Mouse (Mus musculus) hindbrain, embryonic 11.5 days (tissue): ENCODE results near the gene Olfr1278. TPM values are rescaled to one million over a fixed set of nuclear protein-coding genes. Genes with fewer than 3 reads are reported as not detected.
"Not testable (repeated sequence)": the region's sequence is repeated elsewhere in the genome, so short reads cannot be mapped to it uniquely, and the experiment has no call there.

Source experiments
- ATAC-seq: fragments of 200-750 bp; cut with Nextera tagmentation; 2 replicates; pipeline ENCODE4 v1.8.0; 2017; ENCODE audit warnings: mild to moderate bottlenecking, moderate TSS enrichment, moderate library complexity; ENCODE audit not compliant: low FRiP score
- DNase-seq: peaks from one replicate; pipeline ENCODE4 v3.0.0-alpha.2; 2015; ENCODE audit warnings: low spot score
- H3K27ac ChIP-seq: fragments of 300-500 bp; sonication (generic); 2 replicates; pipeline ENCODE4 v1.5.1; 2014; ENCODE audit warnings: mild to moderate bottlenecking, low read depth, low read length
- H3K27me3 ChIP-seq: fragments of 300-500 bp; sonication (generic); 2 replicates; pipeline ENCODE4 v1.6.1; 2014; ENCODE audit warnings: mild to moderate bottlenecking, low read length, moderate library complexity, mixed read lengths; ENCODE audit not compliant: control insufficient read depth, insufficient read depth
- H3K36me3 ChIP-seq: fragments of 300-500 bp; sonication (generic); 2 replicates; pipeline ENCODE4 v1.6.1; 2014; ENCODE audit warnings: mild to moderate bottlenecking, low read length, moderate library complexity, mixed read lengths; ENCODE audit not compliant: control insufficient read depth, insufficient read depth
- H3K4me1 ChIP-seq: fragments of 300-500 bp; sonication (generic); replicated peaks from 2 replicates; pipeline ENCODE4 v1.6.1; 2014; ENCODE audit warnings: low read length, mixed read lengths; ENCODE audit not compliant: control insufficient read depth, insufficient read depth
- H3K4me2 ChIP-seq: fragments of 300-500 bp; sonication (generic); replicated peaks from 2 replicates; pipeline ENCODE4 v1.6.1; 2014; ENCODE audit warnings: mild to moderate bottlenecking, low read depth, low read length
- H3K4me3 ChIP-seq: fragments of 300-500 bp; sonication (generic); 2 replicates; pipeline ENCODE4 v1.5.1; 2014; ENCODE audit warnings: low read depth, low read length
- H3K9ac ChIP-seq: fragments of 300-500 bp; sonication (generic); 2 replicates; pipeline ENCODE4 v1.6.1; 2014; ENCODE audit warnings: low read depth, low read length
- H3K9me3 ChIP-seq: fragments of 300-500 bp; sonication (generic); 2 replicates; pipeline ENCODE4 v1.6.1; 2016; ENCODE audit warnings: low read length; ENCODE audit not compliant: control insufficient read depth
- WGBS: fragments of 180-500 bp; shearing (Covaris S2); extraction: QIAGEN DNeasy Blood & Tissue Kit; methylation state at CpG from one replicate; pipeline ENCODE4 v1.1.7; 2014; 5-methylcytosine and 5-hydroxymethylcytosine counted together
- polyA plus RNA-seq: library from polyadenylated mRNA; unstranded; fragments of >200 nt; fragmentation: Nextera tagmentation; extraction: Ambion mirVana; gene quantifications from 2 replicates; pipeline ENCODE4 v1.2.1, GENCODE M21; 2014

Gene Olfr1278
- not detected in 2 replicates for polyA plus RNA-seq

GRCm38 (mm10) chr2:111289836-111290235 is at the start of gene Olfr1278:
Gene Olfr1278 (plus strand): TSS chr2:111290136.
- H3K4me2 ChIP-seq, result no peak within 1 kb of the TSS
- H3K27me3 ChIP-seq, result no peaks in the 10 kb centered on the region
- DNase-seq (no peak), ATAC-seq (no peak)
- no peak within 1 kb of the TSS for H3K27ac ChIP-seq
- H3K4me1 ChIP-seq, result no peaks in the 10 kb centered on the region
- no peaks in the 10 kb centered on the region for H3K9me3 ChIP-seq
- no peak within 1 kb of the TSS for H3K9ac ChIP-seq
- H3K36me3 ChIP-seq, result no peaks in the 10 kb centered on the region
- no peak within 1 kb of the TSS for H3K4me3 ChIP-seq

- Histone ChIP-seq H3K36me3 (no peaks in the 10 kb centered on the region), H3K9me3 (no peaks in the 10 kb centered on the region), H3K4me1 (no peaks in the 10 kb centered on the region), H3K27me3 (no peaks in the 10 kb centered on the region), H3K9ac (no peak within 1 kb of the TSS), H3K4me3 (no peak within 1 kb of the TSS), H3K4me2 (no peak within 1 kb of the TSS), H3K27ac (no peak within 1 kb of the TSS)
- no peak for ATAC-seq
- no peak for DNase-seq
Observed at GRCm38 (mm10) chr2:111254216-111254615, 35.7 kb upstream of the Olfr1278 start, which contains the start of gene Olfr1276. Gene Olfr1276 (plus strand): TSS chr2:111254516.

- H3K4me3 ChIP-seq, result no peak within 1 kb of the TSS
- H3K27me3 ChIP-seq, result no peaks in the 10 kb centered on the region
- ATAC-seq (no peak), DNase-seq (no peak)
- H3K4me1 ChIP-seq, result no peaks in the 10 kb centered on the region
- no peak within 1 kb of the TSS for H3K4me2 ChIP-seq
- 84% methylated on average over 2 of the region's 2 CpGs for WGBS
- H3K9ac ChIP-seq, result no peak within 1 kb of the TSS
- H3K27ac ChIP-seq, result no peak within 1 kb of the TSS
- no peaks in the 10 kb centered on the region for H3K36me3 ChIP-seq
- H3K9me3 ChIP-seq, result no peaks in the 10 kb centered on the region
Observed at GRCm38 (mm10) chr2:111274006-111274405, 15.9 kb upstream of the Olfr1278 start, which contains the start of gene Olfr1277. Gene Olfr1277 (minus strand): TSS chr2:111274106.

GRCm38 (mm10) chr2:111298541-111298940 is 8.6 kb downstream of the Olfr1278 start:
- Histone ChIP-seq H3K4me2 (no peak overlapping the region), H3K27me3 (no peaks in the 10 kb centered on the region), H3K36me3 (no peaks in the 10 kb centered on the region), H3K9me3 (no peaks in the 10 kb centered on the region), H3K4me3 (no peak overlapping the region), H3K27ac (no peak overlapping the region), H3K4me1 (no peaks in the 10 kb centered on the region), H3K9ac (no peak overlapping the region)
- ATAC-seq, result no peak
- DNase-seq, result no peak

- H3K9ac ChIP-seq, result no peak within 1 kb of the TSS
- no peak within 1 kb of the TSS for H3K4me2 ChIP-seq
- ATAC-seq, result no peak
- no peaks in the 10 kb centered on the region for H3K36me3 ChIP-seq
- no peak for DNase-seq
- no peaks in the 10 kb centered on the region for H3K4me1 ChIP-seq
- H3K27ac ChIP-seq, result no peak within 1 kb of the TSS
- H3K27me3 ChIP-seq, result no peaks in the 10 kb centered on the region
- H3K9me3 ChIP-seq, result no peaks in the 10 kb centered on the region
- no peak within 1 kb of the TSS for H3K4me3 ChIP-seq
Observed at GRCm38 (mm10) chr2:111300374-111300773, 10.4 kb downstream of the Olfr1278 start, which contains the start of gene Olfr1279. Gene Olfr1279 (plus strand): TSS chr2:111300635.

GRCm38 (mm10) chr2:111313717-111314116 is 23.8 kb downstream of the Olfr1278 start, which contains the start of gene Olfr1280:
Gene Olfr1280 (plus strand): TSS chr2:111314017.
- Histone ChIP-seq H3K4me3 (no peak within 1 kb of the TSS), H3K4me2 (no peak within 1 kb of the TSS), H3K27ac (no peak within 1 kb of the TSS), H3K4me1 (no peaks in the 10 kb centered on the region), H3K36me3 (no peaks in the 10 kb centered on the region), H3K9me3 (no peaks in the 10 kb centered on the region), H3K9ac (no peak within 1 kb of the TSS), H3K27me3 (no peaks in the 10 kb centered on the region)
- DNase-seq, result no peak
- ATAC-seq, result no peak

- ATAC-seq (no peak), DNase-seq (no peak)
- no peak within 1 kb of the TSS for H3K27ac ChIP-seq
- 83% methylated on average over 2 of the region's 2 CpGs for WGBS
- no peak within 1 kb of the TSS for H3K4me3 ChIP-seq
- H3K9ac ChIP-seq, result no peak within 1 kb of the TSS
- H3K4me2 ChIP-seq, result no peak within 1 kb of the TSS
- no peaks in the 10 kb centered on the region for H3K36me3 ChIP-seq
- H3K9me3 ChIP-seq, result no peaks in the 10 kb centered on the region
- no peaks in the 10 kb centered on the region for H3K4me1 ChIP-seq
- H3K27me3 ChIP-seq, result no peaks in the 10 kb centered on the region
Observed at GRCm38 (mm10) chr2:111326220-111326619, 36.3 kb downstream of the Olfr1278 start, which contains the start of gene Olfr1281. Gene Olfr1281 (plus strand): TSS chr2:111326520.

GRCm38 (mm10) chr2:111333721-111334120 is 43.8 kb downstream of the Olfr1278 start:
- H3K27ac ChIP-seq, H3K4me3 ChIP-seq, DNase-seq, H3K9ac ChIP-seq, H3K9me3 ChIP-seq, H3K27me3 ChIP-seq, H3K36me3 ChIP-seq, H3K4me2 ChIP-seq, ATAC-seq, H3K4me1 ChIP-seq: not testable (repeated sequence)
- WGBS, result 89% methylated on average over 5 of the region's 5 CpGs

GRCm38 (mm10) chr2:111335976-111336375 is 46.0 kb downstream of the Olfr1278 start, which contains the start of gene Olfr1282:
Gene Olfr1282 (minus strand): TSS chr2:111336076.
- Histone ChIP-seq H3K27me3 (no peaks in the 10 kb centered on the region), H3K4me2 (no peak within 1 kb of the TSS), H3K36me3 (no peaks in the 10 kb centered on the region), H3K9ac (no peak within 1 kb of the TSS), H3K9me3 (no peaks in the 10 kb centered on the region), H3K27ac (no peak within 1 kb of the TSS), H3K4me1 (no peaks in the 10 kb centered on the region), H3K4me3 (no peak within 1 kb of the TSS)
- ATAC-seq (no peak), DNase-seq (no peak)
- 80% methylated on average over 2 of the region's 2 CpGs for WGBS
